Mouse (Mus musculus) right cerebral cortex, postnatal 4 days (tissue): Measurements from ENCODE around the gene Selenof.

Source experiments
- DNase-seq: peaks from one replicate; pipeline ENCODE4 v3.0.0-alpha.2; 2022

The Selenof gene

GRCm38 (mm10) chr3:144570047-144570815 lies at the start of gene Selenof, which contains the start of gene Hs2st1:
Selenof (plus strand) TSS chr3:144570304.
Hs2st1 (minus strand) TSS chr3:144570181.
- DNase-seq = peak; percentile 89

- no peak for DNase-seq
Measured at GRCm38 (mm10) chr3:144527918-144528317, 42.2 kb upstream of the Selenof start.

- DNase-seq = no peak
Measured at GRCm38 (mm10) chr3:144531023-144531422, 39.1 kb upstream of the Selenof start.

- DNase-seq = no peak
Measured at GRCm38 (mm10) chr3:144535056-144535455, 35.0 kb upstream of the Selenof start.

GRCm38 (mm10) chr3:144537078-144537855 lies 32.8 kb upstream of the Selenof start:
- no peak for DNase-seq

- no peak for DNase-seq
Measured at GRCm38 (mm10) chr3:144539051-144539450, 31.1 kb upstream of the Selenof start.

- DNase-seq = no peak
Measured at GRCm38 (mm10) chr3:144540805-144541204, 29.3 kb upstream of the Selenof start.

- DNase-seq = no peak
Measured at GRCm38 (mm10) chr3:144541906-144542438, 28.1 kb upstream of the Selenof start.

GRCm38 (mm10) chr3:144545152-144545551 lies 25.0 kb upstream of the Selenof start:
- DNase-seq = no peak

- DNase-seq = no peak
Measured at GRCm38 (mm10) chr3:144545832-144546231, 24.3 kb upstream of the Selenof start.

GRCm38 (mm10) chr3:144546490-144546889 lies 23.6 kb upstream of the Selenof start:
- no peak for DNase-seq

GRCm38 (mm10) chr3:144548186-144548845 lies 21.8 kb upstream of the Selenof start:
- no peak for DNase-seq

- DNase-seq = no peak
Measured at GRCm38 (mm10) chr3:144550036-144550435, 20.1 kb upstream of the Selenof start.

GRCm38 (mm10) chr3:144550659-144551058 lies 19.4 kb upstream of the Selenof start:
- no peak for DNase-seq

GRCm38 (mm10) chr3:144551416-144551815 lies 18.7 kb upstream of the Selenof start:
- DNase-seq = no peak

- DNase-seq = no peak
Measured at GRCm38 (mm10) chr3:144553942-144554341, 16.2 kb upstream of the Selenof start.

GRCm38 (mm10) chr3:144554503-144554902 lies 15.6 kb upstream of the Selenof start:
- no peak for DNase-seq

GRCm38 (mm10) chr3:144555144-144555543 lies 15.0 kb upstream of the Selenof start:
- no peak for DNase-seq

- no peak for DNase-seq
Measured at GRCm38 (mm10) chr3:144556625-144557324, 13.3 kb upstream of the Selenof start.

GRCm38 (mm10) chr3:144558274-144558673 lies 11.8 kb upstream of the Selenof start:
- no peak for DNase-seq

GRCm38 (mm10) chr3:144561511-144562250 lies 8.4 kb upstream of the Selenof start:
- no peak for DNase-seq

- DNase-seq = no peak
Measured at GRCm38 (mm10) chr3:144563916-144564315, 6.2 kb upstream of the Selenof start.
